In the genomic region with DNA sequence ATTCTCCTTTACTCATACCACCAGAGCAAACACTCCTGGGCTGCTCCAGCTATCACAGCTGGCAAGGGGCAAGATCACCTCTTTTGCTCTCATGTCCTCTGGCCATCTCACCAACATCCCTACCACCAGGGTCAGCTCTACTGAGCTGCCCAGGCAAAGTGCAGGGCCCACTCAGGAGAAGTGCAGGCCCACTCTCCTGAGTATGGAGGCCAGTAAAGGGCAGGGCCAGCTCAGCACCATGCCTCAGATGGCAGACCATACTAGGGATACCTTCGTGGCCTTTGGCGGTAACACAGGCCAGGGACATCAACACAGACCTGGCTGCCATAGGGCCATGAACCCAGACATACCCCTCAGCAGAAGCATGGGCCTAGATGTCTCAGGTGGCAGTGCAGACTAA, we compare ENCODE assay signal across 26 mouse cellular contexts.
DNase-seq lines count a peak whose midpoint lies in the region; ATAC-seq and TF ChIP-seq lines count a peak whose summit lies in the region.
"Had no signal": no experiment of that assay in that cellular context is flagged by ENCODE, and none has a peak within 500 bp of the region (broad histone marks: within the 10 kb centered on the region; RNA-seq: fewer than 3 reads in every experiment).

No protein-coding gene starts in this region.

- peak; percentile 36; the same call in 1 of the 2 replicates for ATAC-seq in heart, embryonic 12.5 days (ENCODE audit: insufficient number of reproducible peaks, low FRiP score)
- 0 out of 2 replicates have a peak, but pooled peaks have one; percentile 21 for ATAC-seq in liver, embryonic 14.5 days (ENCODE audit: insufficient read depth)
- ATAC-seq in erythroid progenitor cell, adult 5-6 weeks (replicated peaks; ENCODE audit: low FRiP score, poor library complexity, severe bottlenecking) = peak; percentile 40
- ATAC-seq in megakaryocyte-erythroid progenitor cell, adult 5-6 weeks (replicated peaks; ENCODE audit: low FRiP score, low TSS enrichment, poor library complexity, severe bottlenecking) = 0 out of 2 replicates have a peak, but pooled peaks have one; percentile 14
- ATAC-seq: CD4-positive, CD25-positive, alpha-beta regulatory T cell, adult 4 months; forebrain, embryonic 13.5 days; forebrain, embryonic 16.5 days; hindbrain, postnatal 0 days; inflammation-experienced regulatory T-cells, adult 6 months; intestine, embryonic 16.5 days had no signal

- no peak overlapping the region for H3K4me2 ChIP-seq in heart, embryonic 12.5 days
- no peak overlapping the region for H3K4me2 ChIP-seq in liver, embryonic 14.5 days (ENCODE audit: low read depth)
- H3K4me2 ChIP-seq: embryonic facial prominence, embryonic 12.5 days; forebrain, embryonic 13.5 days; heart, embryonic 13.5 days; hindbrain, embryonic 14.5 days had no signal

- H3K4me1 ChIP-seq in heart, embryonic 12.5 days (replicated peaks) = peaks cover 5% of the 10 kb centered on the region
- H3K4me1 ChIP-seq in liver, embryonic 14.5 days (replicated peaks; ENCODE audit: control insufficient read depth in 2 of 2, insufficient read depth in 2 of 2, low read length in 1 of 2) = no peaks in the 10 kb centered on the region
- H3K4me1 ChIP-seq: embryonic facial prominence, embryonic 12.5 days; forebrain, embryonic 10.5 days; forebrain, embryonic 13.5 days had no signal

- intact Hi-C loops in heart, postnatal 25 days (cut with DNase I) = no loop called here

- H3K27ac ChIP-seq in heart, embryonic 12.5 days (ENCODE audit: poor library complexity, severe bottlenecking) = no peak overlapping the region
- H3K27ac ChIP-seq in liver, embryonic 14.5 days = no peak overlapping the region
- H3K27ac ChIP-seq: embryonic facial prominence, embryonic 12.5 days; forebrain, embryonic 10.5 days; forebrain, embryonic 13.5 days; heart, embryonic 13.5 days; hindbrain, embryonic 14.5 days; hindbrain, postnatal 0 days had no signal

- no peak for TF ChIP-seq EP300 in liver, embryonic 14.5 days (IDR thresholded peaks at IDR 0.05; ENCODE audit: low read depth)

- no peak overlapping the region for H3K9ac ChIP-seq in heart, embryonic 12.5 days
- no peak overlapping the region for H3K9ac ChIP-seq in liver, embryonic 14.5 days (replicated peaks)
- H3K9ac ChIP-seq: embryonic facial prominence, embryonic 12.5 days; forebrain, embryonic 13.5 days; heart, embryonic 13.5 days; hindbrain, embryonic 14.5 days had no signal

- no peaks in the 10 kb centered on the region for H3K9me3 ChIP-seq in heart, embryonic 12.5 days (replicated peaks)
- no peaks in the 10 kb centered on the region for H3K9me3 ChIP-seq in liver, embryonic 14.5 days (ENCODE audit: control insufficient read depth, low read length)
- H3K9me3 ChIP-seq: embryonic facial prominence, embryonic 12.5 days; forebrain, embryonic 10.5 days; forebrain, embryonic 13.5 days; heart, embryonic 13.5 days had no signal

- no peaks in the 10 kb centered on the region for H3K27me3 ChIP-seq in heart, embryonic 12.5 days (replicated peaks)
- H3K27me3 ChIP-seq in liver, embryonic 14.5 days (ENCODE audit: control insufficient read depth, insufficient read depth, low read length) = no peaks in the 10 kb centered on the region
- H3K27me3 ChIP-seq: embryonic facial prominence, embryonic 12.5 days; forebrain, embryonic 13.5 days; heart, embryonic 13.5 days had no signal

- WGBS in heart, embryonic 12.5 days = 98% methylated on average over 2 of the region's 2 CpGs
- 69% methylated on average over 2 of the region's 2 CpGs for WGBS in liver, embryonic 14.5 days (ENCODE audit: insufficient replicate concordance)

- no peak for TF ChIP-seq CTCF in liver, embryonic 14.5 days (IDR thresholded peaks at IDR 0.05; ENCODE audit: low read depth)

- H3K36me3 ChIP-seq in heart, embryonic 12.5 days = no peaks in the 10 kb centered on the region
- H3K36me3 ChIP-seq in liver, embryonic 14.5 days (replicated peaks; ENCODE audit: control insufficient read depth, insufficient read depth, low read depth) = no peaks in the 10 kb centered on the region
- H3K36me3 ChIP-seq: embryonic facial prominence, embryonic 12.5 days; forebrain, embryonic 10.5 days; heart, embryonic 13.5 days had no signal

- H3K4me3 ChIP-seq in heart, embryonic 12.5 days = no peak overlapping the region
- no peak overlapping the region for H3K4me3 ChIP-seq in liver, embryonic 14.5 days (ENCODE audit: insufficient read depth in 1 of 2, low read depth in 2 of 2, low read length in 2 of 2)
- H3K4me3 ChIP-seq: embryonic facial prominence, embryonic 12.5 days; erythroblast, embryonic 14.5 days; forebrain, embryonic 10.5 days; forebrain, embryonic 13.5 days; heart, embryonic 13.5 days had no signal

- no peak for DNase-seq in heart, postnatal 25 days (ENCODE audit: low spot score)
- no peak for DNase-seq in liver, embryonic 14.5 days (ENCODE audit: low read depth in 3 of 3, low spot score in 3 of 3)
- no peak for DNase-seq in liver
- no peak for DNase-seq in natural killer cell, adult 2 months (ENCODE audit: low spot score in 2 of 2)
- DNase-seq: adrenal gland, adult 2 months; adrenal gland, postnatal 14 days; cerebellum, adult 11-12 months; cerebellum, adult 9-10 months; cerebellum, postnatal 14 days; gastrocnemius, postnatal 10 days; gastrocnemius, postnatal 36 days; heart, postnatal 14 days had no signal
